9 mouse cellular contexts compared by ENCODE assay signal in genomic region chr2:12292023-12292820, GRCm38 (mm10). TPM values are rescaled to one million over a fixed set of nuclear protein-coding genes. Genes with fewer than 3 reads are reported as not detected.
DNase-seq lines count a peak whose midpoint lies in the region; ATAC-seq and TF ChIP-seq lines count a peak whose summit lies in the region.
"Had no signal": no experiment of that assay in that cellular context is flagged by ENCODE, and none has a peak within 500 bp of the region (broad histone marks: within the 10 kb centered on the region; RNA-seq: fewer than 3 reads in every experiment).

No protein-coding gene starts in this region.

- no peaks in the 10 kb centered on the region for H3K36me3 ChIP-seq in forebrain, embryonic 12.5 days (replicated peaks)
- no peaks in the 10 kb centered on the region for H3K36me3 ChIP-seq in intestine, postnatal 0 days (ENCODE audit: control insufficient read depth, insufficient read depth)

- H3K9me3 ChIP-seq in forebrain, embryonic 12.5 days, result no peaks in the 10 kb centered on the region
- H3K9me3 ChIP-seq in intestine, postnatal 0 days (ENCODE audit: control insufficient read depth), result no peaks in the 10 kb centered on the region

- TF ChIP-seq CTCF in left cerebral cortex, adult 2 months (IDR thresholded peaks at IDR 0.05), result no peak
- no peak for TF ChIP-seq CTCF in intestine, postnatal 0 days (IDR thresholded peaks at IDR 0.05; ENCODE audit: low read depth)

- 0 out of 2 replicates have a peak overlapping the region, but pooled peaks have one; percentile 5 for H3K27ac ChIP-seq in forebrain, embryonic 12.5 days
- H3K27ac ChIP-seq in left cerebral cortex, adult 2 months, result peak overlapping the region; percentile 69
- H3K27ac ChIP-seq in intestine, postnatal 0 days (ENCODE audit: low read depth, low read length), result no peak overlapping the region
- H3K27ac ChIP-seq: kidney, postnatal 0 days had no signal

- peak; percentile 85 for ATAC-seq in forebrain, embryonic 12.5 days (ENCODE audit: low FRiP score)
- ATAC-seq in inflammation-experienced regulatory T-cells, adult 6 months, result no peak
- no peak for ATAC-seq in intestine, postnatal 0 days

- H3K9ac ChIP-seq in forebrain, embryonic 12.5 days, result no peak overlapping the region
- H3K9ac ChIP-seq in intestine, postnatal 0 days (ENCODE audit: low read depth, low read length), result no peak overlapping the region

- 41% methylated on average over 8 of the region's 8 CpGs for WGBS in forebrain, embryonic 12.5 days
- 65% methylated on average over 8 of the region's 8 CpGs for WGBS in intestine, postnatal 0 days

- H3K4me2 ChIP-seq in forebrain, embryonic 12.5 days, result no peak overlapping the region
- H3K4me2 ChIP-seq in intestine, postnatal 0 days (replicated peaks; ENCODE audit: low read depth), result no peak overlapping the region

- H3K4me3 ChIP-seq in forebrain, embryonic 12.5 days (replicated peaks), result no peak overlapping the region
- H3K4me3 ChIP-seq in left cerebral cortex, adult 2 months, result no peak overlapping the region
- no peak overlapping the region for H3K4me3 ChIP-seq in intestine, postnatal 0 days (ENCODE audit: low read depth, low read length)
- H3K4me3 ChIP-seq: erythroblast, embryonic 14.5 days had no signal

- no peaks in the 10 kb centered on the region for H3K27me3 ChIP-seq in forebrain, embryonic 12.5 days
- no peaks in the 10 kb centered on the region for H3K27me3 ChIP-seq in intestine, postnatal 0 days (replicated peaks; ENCODE audit: control insufficient read depth, insufficient read depth, low read length)

- no peaks in the 10 kb centered on the region for H3K4me1 ChIP-seq in forebrain, embryonic 12.5 days
- H3K4me1 ChIP-seq in intestine, postnatal 0 days (replicated peaks; ENCODE audit: control insufficient read depth, insufficient read depth, low read length), result no peaks in the 10 kb centered on the region

- DNase-seq in frontal cortex, postnatal 36 days (ENCODE audit: low spot score in 2 of 2), result peak; percentile 78 to 92
- DNase-seq in left cerebral cortex, adult 2 months (ENCODE audit: extremely low spot score in 1 of 2, low spot score in 2 of 2), result peak; percentile 62 to 79
- peak; percentile 42 for DNase-seq in retina, embryonic 14.5 days (ENCODE audit: low spot score)
- no peak for DNase-seq in kidney, postnatal 36 days

- intact Hi-C loops in left cerebral cortex, adult 2 months (cut with DNase I), result loop anchor here (2.0 kb wide), 3 partner anchors 105 to 519 kb away; no protein-coding TSS in a partner anchor

RNA-seq across cellular contexts. Expression of gene Itga8, which starts 9.5 kb away (rescaled TPM):
- 3.8 and 4.8 TPM in 2 replicates for polyA plus RNA-seq in forebrain, embryonic 12.5 days (2016; fragmentation: Nextera tagmentation; extraction: Ambion mirVana)
- total RNA-seq in left cerebral cortex, adult 2 months (2021), result 10 to 100 TPM in 1 of 2 experiments, 1 to 10 TPM in 1; 9.6 to 10.7 TPM
- polyA plus RNA-seq in inflammation-experienced regulatory T-cells, adult 6 months (2017; shearing (Covaris generic)), result not detected
- polyA plus RNA-seq in intestine, postnatal 0 days (2015; fragmentation: Nextera tagmentation; extraction: Ambion mirVana), result 5.2 and 5.5 TPM in 2 replicates
- polyA plus RNA-seq: erythroblast, embryonic 14.5 days had no signal

Comparison
In these comparisons a context has a peak if more than half of its experiments do, and no peak if none do; other contexts are left out.
1. DNase-seq: peak in frontal cortex, postnatal 36 days (2 of 2), left cerebral cortex, adult 2 months (2 of 2) and retina, embryonic 14.5 days (single experiment); none in kidney, postnatal 36 days (0 of 2).